Mouse (Mus musculus) heart, adult 2 months (tissue): ENCODE measurements around the gene Gnb2. TPM values are rescaled to one million over a fixed set of nuclear protein-coding genes. Genes with fewer than 3 reads are reported as not detected.

ENCODE experiments used
- DNase-seq, 2 experiments: peaks; one replicate each; pipeline ENCODE4 v3.0.0; 2021
- H3K27ac ChIP-seq: fragments of 200-600 bp; 2 replicates; pipeline ENCODE4 v1.8.1; 2022
- H3K27me3 ChIP-seq: fragments of 200-500 bp; 2 replicates; pipeline ENCODE4 v1.6.1; 2012; ENCODE audit warnings: mild to moderate bottlenecking, low read length, inconsistent platforms, mixed read lengths; ENCODE audit not compliant: control insufficient read depth, insufficient read depth
- H3K36me3 ChIP-seq: fragments of 200-500 bp; 2 replicates; pipeline ENCODE4 v1.6.1; 2012; ENCODE audit warnings: low read length, inconsistent platforms; ENCODE audit not compliant: control insufficient read depth, insufficient read depth
- H3K4me1 ChIP-seq: fragments of 200-500 bp; 2 replicates; pipeline ENCODE4 v1.6.1; 2011; ENCODE audit warnings: low read length; ENCODE audit not compliant: control insufficient read depth, insufficient read depth
- H3K4me3 ChIP-seq: fragments of 200-600 bp; 2 replicates; pipeline ENCODE4 v1.8.1; 2022
- H3K79me2 ChIP-seq: fragments of 200-500 bp; replicated peaks from 2 replicates; pipeline ENCODE4 v1.6.1; 2012; ENCODE audit warnings: mild to moderate bottlenecking, inconsistent platforms, low read length, moderate library complexity, mixed read lengths; ENCODE audit not compliant: control insufficient read depth, insufficient read depth
- H3K9ac ChIP-seq: fragments of 200-500 bp; 2 replicates; pipeline ENCODE4 v1.6.1; 2012; ENCODE audit warnings: low read depth, mild to moderate bottlenecking, control low read depth, inconsistent platforms, low read length, mixed read lengths
- CTCF ChIP-seq: fragments of 200-600 bp; IDR thresholded peaks from 2 replicates; pipeline ENCODE4 v1.8.1; 2022; ENCODE audit warnings: antibody characterized with exemption, mild to moderate bottlenecking, moderate library complexity
- EP300 ChIP-seq: fragments of 200-500 bp; IDR thresholded peaks from 2 replicates; pipeline ENCODE4 v1.6.1; 2011; ENCODE audit warnings: low read depth, low read length, control low read depth; ENCODE audit not compliant: insufficient read depth
- POLR2A ChIP-seq: fragments of 200-500 bp; IDR thresholded peaks from 2 replicates; pipeline ENCODE4 v1.6.1; 2011; ENCODE audit warnings: mild to moderate bottlenecking, low read depth, low read length, control low read depth; ENCODE audit not compliant: insufficient read depth
- WGBS: fragments of 180-500 bp; shearing (Covaris S2); methylation state at CpG from one replicate; pipeline ENCODE4 v1.1.7; 2018; 5-methylcytosine and 5-hydroxymethylcytosine counted together
- intact Hi-C: fragments of 180-260 bp; cut with DNase I; formaldehyde crosslinking; loops from one replicate; pipeline ENCODE4 v1.15.1; 2025
- polyA plus RNA-seq: library from polyadenylated mRNA; depleted of rRNA; stranded (reverse); fragments of >200 nt; gene quantifications from 2 replicates; pipeline ENCODE4 v1.2.3, GENCODE M21; 2012
- total RNA-seq, 2 experiments: library from RNA; stranded (reverse); gene quantifications; 2 replicates each; pipeline ENCODE4 v1.2.3; 2021

Gnb2 gene
- total and polyA plus RNA-seq, 3 experiments, result 222 to 448 (median 249) TPM

GRCm38 (mm10) chr5:137512847-137513794 is 20.2 kb downstream of the Gnb2 start:
- peak overlapping the region; percentile 21; the same call in 1 of the 2 replicates for H3K9ac ChIP-seq
- intact Hi-C loops, result loop anchor here (5.0 kb wide), 2 partner anchors 139 to 234 kb away; partner anchors contain the start of gene Tsc22d4
- no peak overlapping the region for H3K27ac ChIP-seq
- H3K27me3 ChIP-seq, result no peaks in the 10 kb centered on the region
- H3K4me3 ChIP-seq, result no peak overlapping the region
- no peaks in the 10 kb centered on the region for H3K36me3 ChIP-seq
- H3K4me1 ChIP-seq, result peaks cover 18% of the 10 kb centered on the region
- 65% methylated on average over 11 of the region's 11 CpGs for WGBS
- no peak for TF ChIP-seq EP300
- peak; percentile 73 for TF ChIP-seq CTCF
- TF ChIP-seq POLR2A, result no peak
- peak in 1 of 2 experiments; percentile 49 for DNase-seq
- H3K79me2 ChIP-seq, result peaks cover 13% of the 10 kb centered on the region

GRCm38 (mm10) chr5:137511706-137512105 is 21.6 kb downstream of the Gnb2 start:
- H3K27ac ChIP-seq, result no peak overlapping the region
- intact Hi-C loops, result loop anchor here (5.0 kb wide), 2 partner anchors 141 to 236 kb away; partner anchors contain the start of gene Tsc22d4
- TF ChIP-seq POLR2A (no peak), EP300 (no peak), CTCF (no peak)
- no peaks in the 10 kb centered on the region for H3K36me3 ChIP-seq
- DNase-seq, result no peak
- H3K79me2 ChIP-seq, result peaks cover 13% of the 10 kb centered on the region
- H3K4me3 ChIP-seq, result no peak overlapping the region
- H3K9ac ChIP-seq, result no peak overlapping the region; the same call in 1 of the 2 replicates
- 51% methylated on average over 3 of the region's 3 CpGs for WGBS
- H3K4me1 ChIP-seq, result peaks cover 18% of the 10 kb centered on the region
- H3K27me3 ChIP-seq, result no peaks in the 10 kb centered on the region

- Histone ChIP-seq H3K36me3 (no peaks in the 10 kb centered on the region), H3K9ac (peak overlapping the region; percentile 98), H3K79me2 (peaks cover 13% of the 10 kb centered on the region), H3K27ac (peak overlapping the region; percentile 87), H3K27me3 (no peaks in the 10 kb centered on the region), H3K4me1 (peaks cover 18% of the 10 kb centered on the region), H3K4me3 (peak overlapping the region; percentile 72)
- 1% methylated on average over 66 of the region's 83 CpGs for WGBS
- no peak for TF ChIP-seq POLR2A
- no peak for TF ChIP-seq EP300
- DNase-seq, result peak; percentile 43 to 59
- intact Hi-C loops, result loop anchor here (1.0 to 5.0 kb wide), 3 partner anchors 21 to 237 kb away; partner anchors contain the start of gene Tsc22d4
Measured at GRCm38 (mm10) chr5:137510573-137511390, 22.5 kb downstream of the Gnb2 start.

GRCm38 (mm10) chr5:137510014-137510501 is 23.3 kb downstream of the Gnb2 start:
- TF ChIP-seq EP300 (no peak), POLR2A (no peak), CTCF (no peak)
- peak overlapping the region; percentile 98 for H3K9ac ChIP-seq
- peak overlapping the region; percentile 87 for H3K27ac ChIP-seq
- H3K36me3 ChIP-seq, result no peaks in the 10 kb centered on the region
- peaks cover 13% of the 10 kb centered on the region for H3K79me2 ChIP-seq
- WGBS, result 4% methylated on average over 31 of the region's 52 CpGs
- peaks cover 18% of the 10 kb centered on the region for H3K4me1 ChIP-seq
- no peaks in the 10 kb centered on the region for H3K27me3 ChIP-seq
- DNase-seq, result peak; percentile 89 to 92
- H3K4me3 ChIP-seq, result peak overlapping the region; percentile 72
- intact Hi-C loops, result loop anchor here (1.0 to 5.0 kb wide), 3 partner anchors 21 to 237 kb away; partner anchors contain the start of gene Tsc22d4

- Histone ChIP-seq H3K4me1 (peaks cover 4% of the 10 kb centered on the region), H3K27ac (no peak overlapping the region), H3K9ac (no peak overlapping the region), H3K36me3 (peaks cover 2% of the 10 kb centered on the region; the same call in 1 of the 2 replicates), H3K27me3 (no peaks in the 10 kb centered on the region), H3K79me2 (no peaks in the 10 kb centered on the region), H3K4me3 (no peak overlapping the region)
- 83% methylated on average over 6 of the region's 6 CpGs for WGBS
- DNase-seq, result no peak
- TF ChIP-seq CTCF, result no peak
- TF ChIP-seq EP300, result no peak
- TF ChIP-seq POLR2A, result no peak
- intact Hi-C loops, result loop anchor here (5.0 to 10.0 kb wide), 4 partner anchors 167 to 651 kb away; partner anchors contain the start of genes Mepce, Zcwpw1 and Zfp113
Measured at GRCm38 (mm10) chr5:137504041-137504440, 29.3 kb downstream of the Gnb2 start.
